Mouse (Mus musculus) hindbrain, postnatal 0 days (tissue): ENCODE measurements around the gene 6030408B16Rik. TPM values are rescaled to one million over a fixed set of nuclear protein-coding genes. Genes with fewer than 3 reads are reported as not detected.

Experiments used
- ATAC-seq: fragments of 200-750 bp; cut with Nextera tagmentation; 2 replicates; pipeline ENCODE4 v1.8.0; 2017; ENCODE audit warnings: mild to moderate bottlenecking, moderate TSS enrichment, moderate library complexity
- DNase-seq: peaks from one replicate; pipeline ENCODE4 v3.0.0-alpha.2; 2015; ENCODE audit warnings: low spot score
- H3K27ac ChIP-seq: fragments of 300-500 bp; sonication (generic); 2 replicates; pipeline ENCODE4 v1.5.1; 2014; ENCODE audit warnings: mild to moderate bottlenecking
- H3K27me3 ChIP-seq: fragments of 300-500 bp; sonication (generic); 2 replicates; pipeline ENCODE4 v1.6.1; 2014; ENCODE audit warnings: low read length, mixed read lengths; ENCODE audit not compliant: insufficient read depth
- H3K36me3 ChIP-seq: fragments of 300-500 bp; sonication (generic); 2 replicates; pipeline ENCODE4 v1.6.1; 2014; ENCODE audit warnings: low read length, mixed read lengths; ENCODE audit not compliant: insufficient read depth
- H3K4me1 ChIP-seq: fragments of 300-500 bp; sonication (generic); 2 replicates; pipeline ENCODE4 v1.6.1; 2014; ENCODE audit warnings: antibody characterized with exemption, low read length, mixed read lengths; ENCODE audit not compliant: insufficient read depth
- H3K4me2 ChIP-seq: fragments of 300-500 bp; sonication (generic); 2 replicates; pipeline ENCODE4 v1.6.1; 2014; ENCODE audit warnings: low read depth, mild to moderate bottlenecking, low read length, moderate library complexity, mixed read lengths
- H3K4me3 ChIP-seq: fragments of 300-500 bp; sonication (generic); 2 replicates; pipeline ENCODE4 v1.5.1; 2014; ENCODE audit warnings: low read length
- H3K9ac ChIP-seq: fragments of 300-500 bp; sonication (generic); replicated peaks from 2 replicates; pipeline ENCODE4 v1.6.1; 2014; ENCODE audit warnings: mild to moderate bottlenecking, low read length, moderate library complexity, mixed read lengths
- H3K9me3 ChIP-seq: fragments of 300-500 bp; sonication (generic); 2 replicates; pipeline ENCODE4 v1.6.1; 2016; ENCODE audit warnings: low read length, mixed read lengths
- CTCF ChIP-seq: IDR thresholded peaks from 2 replicates; pipeline ENCODE4 v1.5.1; 2016; ENCODE audit warnings: antibody characterized with exemption, control low read depth, low read depth
- WGBS: fragments of 180-500 bp; shearing (Covaris S2); extraction: QIAGEN DNeasy Blood & Tissue Kit; methylation state at CpG from one replicate; pipeline ENCODE4 v1.1.7; 2014; 5-methylcytosine and 5-hydroxymethylcytosine counted together
- polyA plus RNA-seq: library from polyadenylated mRNA; unstranded; fragments of >200 nt; fragmentation: Nextera tagmentation; extraction: Ambion mirVana; gene quantifications from 2 replicates; pipeline ENCODE4 v1.2.1, GENCODE M21; 2015
- total RNA-seq: library from RNA; depleted of rRNA; stranded (reverse); fragments of >200 nt; gene quantifications from 2 replicates; pipeline ENCODE4 v1.2.3, GENCODE M21; 2014

Gene 6030408B16Rik
- total and polyA plus RNA-seq, 2 experiments from 2014 or later: 0.15 TPM; not detected in 1

DNA sequence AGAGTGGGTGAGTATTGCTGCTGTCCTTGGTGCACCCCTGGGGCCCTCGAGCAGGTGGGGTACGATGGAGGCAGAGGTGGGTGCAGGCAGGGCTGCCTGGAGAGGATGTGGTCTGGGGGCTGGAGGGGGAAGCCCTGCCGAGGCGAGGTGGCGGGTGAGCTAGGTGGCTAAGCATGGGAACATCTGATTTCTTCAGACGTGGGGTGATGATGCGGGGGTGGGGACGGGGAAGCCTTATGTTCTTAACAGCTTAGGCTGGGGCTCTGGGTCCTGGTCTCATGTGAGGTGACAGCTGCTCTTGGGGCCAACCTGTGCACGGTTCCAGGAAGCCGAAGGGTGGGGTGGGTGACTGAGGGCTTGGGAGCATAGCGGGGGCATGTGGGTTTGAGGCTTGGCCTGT is 34.6 kb upstream of the 6030408B16Rik start:
- no peaks in the 10 kb centered on the region for H3K36me3 ChIP-seq
- no peak overlapping the region for H3K27ac ChIP-seq
- H3K4me3 ChIP-seq: no peak overlapping the region
- H3K4me1 ChIP-seq: no peaks in the 10 kb centered on the region
- 88% methylated on average over 11 of the region's 11 CpGs for WGBS
- no peak for TF ChIP-seq CTCF
- no peak for ATAC-seq
- DNase-seq: no peak
- no peak overlapping the region for H3K4me2 ChIP-seq
- no peaks in the 10 kb centered on the region for H3K27me3 ChIP-seq
- no peaks in the 10 kb centered on the region for H3K9me3 ChIP-seq
- H3K9ac ChIP-seq: no peak overlapping the region

GRCm38 (mm10) chr15:101259922-101260321 is 33.1 kb upstream of the 6030408B16Rik start:
- H3K4me1 ChIP-seq: no peaks in the 10 kb centered on the region

GRCm38 (mm10) chr15:101260387-101260786 is 32.6 kb upstream of the 6030408B16Rik start:
- peak; percentile 51 for DNase-seq

More at GRCm38 (mm10) chr15:101259922-101260321, 33.1 kb upstream of the 6030408B16Rik start:
- H3K36me3 ChIP-seq: no peaks in the 10 kb centered on the region
- H3K9me3 ChIP-seq: no peaks in the 10 kb centered on the region
- H3K27me3 ChIP-seq: no peaks in the 10 kb centered on the region
- no peak overlapping the region for H3K4me3 ChIP-seq
- WGBS: 74% methylated on average over 3 of the region's 3 CpGs
- DNase-seq (no peak), ATAC-seq (no peak)
- TF ChIP-seq CTCF: no peak
- H3K27ac ChIP-seq: 0 out of 2 replicates have a peak overlapping the region, but pooled peaks have one; percentile 8
- H3K9ac ChIP-seq: no peak overlapping the region
- H3K4me2 ChIP-seq: no peak overlapping the region

GRCm38 (mm10) chr15:101260874-101261622 is 32.0 kb upstream of the 6030408B16Rik start:
- Histone ChIP-seq H3K36me3 (no peaks in the 10 kb centered on the region), H3K9me3 (no peaks in the 10 kb centered on the region), H3K4me1 (peaks cover 2% of the 10 kb centered on the region), H3K4me2 (no peak overlapping the region), H3K27me3 (peaks cover 6% of the 10 kb centered on the region; the same call in 1 of the 2 replicates), H3K9ac (no peak overlapping the region), H3K4me3 (no peak overlapping the region), H3K27ac (no peak overlapping the region)
- WGBS: 74% methylated on average over 13 of the region's 13 CpGs
- no peak for ATAC-seq
- DNase-seq: no peak
- no peak for TF ChIP-seq CTCF

More at GRCm38 (mm10) chr15:101260387-101260786, 32.6 kb upstream of the 6030408B16Rik start:
- H3K9me3 ChIP-seq: no peaks in the 10 kb centered on the region
- WGBS: 39% methylated on average over 10 of the region's 10 CpGs
- no peak overlapping the region for H3K4me3 ChIP-seq
- no peaks in the 10 kb centered on the region for H3K36me3 ChIP-seq
- H3K9ac ChIP-seq: no peak overlapping the region
- TF ChIP-seq CTCF: no peak
- H3K27ac ChIP-seq: no peak overlapping the region
- no peak overlapping the region for H3K4me2 ChIP-seq
- no peaks in the 10 kb centered on the region for H3K27me3 ChIP-seq
- peak; percentile 52; the same call in 1 of the 2 replicates for ATAC-seq
- H3K4me1 ChIP-seq: no peaks in the 10 kb centered on the region

DNA sequence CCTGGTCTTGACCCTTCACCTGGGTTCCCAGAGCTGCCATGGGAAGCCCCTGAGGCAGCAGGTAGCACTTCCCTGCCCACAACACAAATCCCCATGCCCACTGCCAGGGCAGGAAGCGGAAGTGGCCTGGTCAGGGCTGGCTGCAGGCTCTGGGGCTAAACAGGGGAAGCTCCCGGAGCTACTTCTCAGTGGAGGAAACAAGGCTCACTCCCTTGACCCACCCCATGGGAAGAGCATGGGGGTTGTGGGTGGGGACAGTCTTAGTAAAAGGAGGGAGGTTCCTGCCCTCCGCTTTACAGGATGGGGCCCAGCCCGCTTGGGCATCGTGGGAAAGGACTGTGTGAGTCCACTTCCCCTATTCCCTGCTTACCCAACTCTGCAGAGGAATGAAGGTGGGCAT is 30.5 kb upstream of the 6030408B16Rik start:
- no peak for DNase-seq
- H3K4me2 ChIP-seq: no peak overlapping the region

DNA sequence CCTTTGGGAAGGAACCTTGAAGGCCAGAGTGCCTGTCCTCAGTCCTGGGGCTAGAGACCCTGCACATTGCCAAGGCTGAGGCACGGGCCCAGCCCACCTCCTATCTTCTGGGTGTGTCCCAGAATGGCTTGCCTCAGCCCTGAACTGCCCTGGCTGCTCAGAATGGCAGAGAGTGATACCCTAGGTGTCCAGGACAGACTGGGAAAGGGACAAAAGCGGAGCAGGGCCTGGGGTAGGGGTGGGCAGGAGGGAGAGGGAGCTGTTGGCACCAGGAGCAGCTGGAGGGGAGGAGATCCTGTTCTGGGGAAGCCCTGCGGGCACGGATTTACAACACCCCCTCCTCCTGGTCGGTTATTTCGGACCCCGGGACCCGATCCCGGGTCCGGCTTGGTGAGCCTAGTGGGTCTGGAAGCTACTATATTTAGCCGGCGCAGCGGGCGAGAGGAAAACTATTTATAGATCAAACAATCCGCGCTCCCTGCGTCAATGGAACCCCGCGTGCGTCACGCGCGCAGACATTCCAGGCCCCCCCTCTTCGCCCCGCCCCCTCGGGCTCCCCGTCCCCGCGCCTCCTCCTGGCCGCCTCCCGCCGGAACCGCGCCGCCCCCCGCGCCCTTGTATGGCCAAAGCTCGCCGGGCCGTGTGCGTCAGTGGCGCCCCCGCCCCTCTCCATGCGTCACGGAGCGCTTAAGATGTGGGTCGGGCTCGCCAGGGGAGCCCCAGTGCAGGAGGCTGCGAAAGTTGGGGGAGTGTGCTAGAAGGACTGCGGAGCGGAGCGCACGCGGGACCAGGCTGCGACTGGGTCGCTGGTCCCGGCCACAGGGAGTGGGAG is 26.7 kb upstream of the 6030408B16Rik start:
- H3K9ac ChIP-seq: peak overlapping the region; percentile 48
- H3K4me1 ChIP-seq: peaks cover 11% of the 10 kb centered on the region
- no peaks in the 10 kb centered on the region for H3K36me3 ChIP-seq
- no peaks in the 10 kb centered on the region for H3K9me3 ChIP-seq
- peaks cover 6% of the 10 kb centered on the region; the same call in 1 of the 2 replicates for H3K27me3 ChIP-seq
- TF ChIP-seq CTCF: 0 out of 2 replicates have a peak, but pooled peaks have one; percentile 3
- H3K27ac ChIP-seq: 0 out of 2 replicates have a peak overlapping the region, but pooled peaks have one; percentile 2
- H3K4me3 ChIP-seq: peak overlapping the region; percentile 54
- DNase-seq (peak; percentile 84), ATAC-seq (peak; percentile 84)
- peak overlapping the region; percentile 97 for H3K4me2 ChIP-seq
- WGBS: under 1% methylated on average over 48 of the region's 57 CpGs

More for the DNA sequence above, 30.5 kb upstream of the 6030408B16Rik start:
- Histone ChIP-seq H3K9me3 (no peaks in the 10 kb centered on the region), H3K36me3 (no peaks in the 10 kb centered on the region), H3K9ac (no peak overlapping the region), H3K4me3 (no peak overlapping the region), H3K27me3 (peaks cover 6% of the 10 kb centered on the region; the same call in 1 of the 2 replicates), H3K4me1 (peaks cover 10% of the 10 kb centered on the region), H3K27ac (no peak overlapping the region)
- no peak for TF ChIP-seq CTCF
- 69% methylated on average over 5 of the region's 5 CpGs for WGBS
- no peak for ATAC-seq
